Mouse (Mus musculus) embryonic facial prominence, embryonic 13.5 days (tissue): ENCODE results near the gene Slc22a21. TPM values are rescaled to one million over a fixed set of nuclear protein-coding genes. Genes with fewer than 3 reads are reported as not detected.

Source experiments
- ATAC-seq: fragments of 200-750 bp; cut with Nextera tagmentation; 2 replicates; pipeline ENCODE4 v1.8.0; 2017; ENCODE audit warnings: low read depth; ENCODE audit not compliant: insufficient number of reproducible peaks, insufficient read depth, low FRiP score, low TSS enrichment
- H3K27ac ChIP-seq: fragments of 300-500 bp; sonication (generic); 2 replicates; pipeline ENCODE4 v1.5.1; 2015; ENCODE audit warnings: moderate library complexity, mild to moderate bottlenecking, inconsistent platforms
- H3K27me3 ChIP-seq: fragments of 300-500 bp; sonication (generic); 2 replicates; pipeline ENCODE4 v1.6.1; 2015; ENCODE audit warnings: mild to moderate bottlenecking, inconsistent platforms
- H3K36me3 ChIP-seq: fragments of 300-500 bp; sonication (generic); 2 replicates; pipeline ENCODE4 v1.6.1; 2015; ENCODE audit warnings: mild to moderate bottlenecking, inconsistent platforms
- H3K4me1 ChIP-seq: fragments of 300-500 bp; sonication (generic); 2 replicates; pipeline ENCODE4 v1.6.1; 2015; ENCODE audit warnings: inconsistent platforms
- H3K4me2 ChIP-seq: fragments of 300-500 bp; sonication (generic); 2 replicates; pipeline ENCODE4 v1.6.1; 2015; ENCODE audit warnings: moderate library complexity, mild to moderate bottlenecking, inconsistent platforms
- H3K4me3 ChIP-seq: fragments of 300-500 bp; sonication (generic); 2 replicates; pipeline ENCODE4 v1.5.1; 2015; ENCODE audit warnings: mild to moderate bottlenecking, inconsistent platforms
- H3K9ac ChIP-seq: fragments of 300-500 bp; sonication (generic); 2 replicates; pipeline ENCODE4 v1.6.1; 2015; ENCODE audit warnings: mild to moderate bottlenecking, inconsistent platforms
- H3K9me3 ChIP-seq: fragments of 300-500 bp; sonication (generic); 2 replicates; pipeline ENCODE4 v1.6.1; 2016; ENCODE audit warnings: inconsistent platforms
- WGBS: fragments of 180-500 bp; shearing (Covaris S2); methylation state at CpG from one replicate; pipeline ENCODE4 v1.1.7; 2015; ENCODE audit warnings: mixed read lengths; 5-methylcytosine and 5-hydroxymethylcytosine counted together
- polyA plus RNA-seq: library from polyadenylated mRNA; unstranded; fragments of >200 nt; fragmentation: Nextera tagmentation; extraction: Ambion mirVana; gene quantifications from 2 replicates; pipeline ENCODE4 v1.2.1, GENCODE M21; 2015

Gene Slc22a21
- 4.4 and 5.3 TPM in 2 replicates for polyA plus RNA-seq

DNA sequence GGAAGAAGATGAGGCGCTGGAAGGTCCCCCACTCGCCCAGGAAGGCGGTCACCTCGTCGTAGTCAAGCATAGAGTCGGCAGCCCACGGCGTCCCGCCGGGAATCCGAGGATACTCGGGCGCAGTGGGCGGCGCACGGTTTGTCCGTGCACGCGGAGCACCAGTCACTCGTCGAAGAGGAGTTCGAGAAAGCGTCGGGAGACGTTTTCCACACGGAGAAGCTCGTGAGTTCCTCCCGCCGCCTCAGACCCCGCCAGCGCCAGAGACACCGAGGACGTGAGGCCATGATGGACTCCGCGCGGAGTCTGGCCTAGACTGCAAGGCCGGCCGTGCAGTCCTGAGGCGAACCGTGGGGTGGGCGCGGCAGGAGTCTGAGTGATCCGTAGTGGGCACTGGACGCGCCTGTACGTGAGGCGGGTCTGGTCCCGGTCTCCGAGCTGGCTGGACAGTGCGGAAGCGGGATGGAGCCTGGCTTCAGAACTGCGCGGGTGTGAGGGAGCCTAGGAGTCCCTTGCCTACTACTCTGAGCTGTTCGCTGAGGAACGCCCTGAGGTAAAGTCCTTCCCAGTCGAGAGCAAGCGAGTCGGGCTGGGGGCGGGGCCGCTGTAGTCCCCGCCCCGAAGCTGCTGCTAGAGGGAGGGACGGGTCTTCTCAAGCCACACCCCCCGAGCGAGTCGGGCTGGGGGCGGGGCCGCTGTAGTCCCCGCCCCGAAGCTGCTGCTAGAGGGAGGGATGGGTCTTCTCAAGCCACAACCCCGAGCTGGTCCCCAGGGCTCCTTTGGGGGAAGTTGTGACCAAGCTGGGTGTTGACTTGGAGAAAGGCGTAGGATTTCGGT lies at the start of gene Slc22a21:
TSS of gene Slc22a21 (minus strand) at position 545 of the 834 bp plus-strand sequence.
- 2% methylated on average over 73 of the region's 73 CpGs for WGBS
- peak; percentile 84 for ATAC-seq
- H3K27me3 ChIP-seq: peaks cover 17% of the 10 kb centered on the region; the same call in 1 of the 2 replicates

DNA sequence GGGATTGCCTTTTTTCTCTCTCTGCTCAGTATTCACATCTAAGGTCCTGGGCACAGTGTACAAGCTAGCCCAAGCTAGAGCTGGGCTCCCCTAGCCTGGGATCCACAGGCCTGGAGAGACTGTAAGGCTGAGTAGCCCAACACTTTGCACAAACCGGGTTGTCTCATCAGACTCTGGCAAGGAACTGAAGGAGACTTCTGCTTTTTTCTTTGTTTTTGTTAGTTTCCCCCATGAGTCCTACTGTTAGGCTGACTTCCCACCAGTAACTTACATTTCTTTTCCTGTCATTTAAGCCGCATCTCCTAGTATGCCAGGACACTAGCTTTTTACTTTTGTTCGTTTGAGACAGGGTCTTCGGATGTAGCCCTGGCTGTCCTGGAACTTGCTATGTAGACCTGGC lies 48.9 kb upstream of the Slc22a21 start:
- Histone ChIP-seq H3K4me3 (peak overlapping the region; percentile 59), H3K27ac (no peak overlapping the region), H3K9me3 (no peaks in the 10 kb centered on the region), H3K4me2 (peak overlapping the region; percentile 96), H3K36me3 (no peaks in the 10 kb centered on the region), H3K27me3 (peaks cover 14% of the 10 kb centered on the region), H3K9ac (no peak overlapping the region), H3K4me1 (peaks cover 15% of the 10 kb centered on the region)
- no peak for ATAC-seq
- 78% methylated on average over 4 of the region's 4 CpGs for WGBS

More for the DNA sequence above, at the start of gene Slc22a21:
- H3K36me3 ChIP-seq: no peaks in the 10 kb centered on the region
- peak within 1 kb of the TSS; percentile 76 for H3K9ac ChIP-seq
- no peak within 1 kb of the TSS for H3K27ac ChIP-seq
- H3K9me3 ChIP-seq: no peaks in the 10 kb centered on the region
- H3K4me1 ChIP-seq: peaks cover 5% of the 10 kb centered on the region
- peak within 1 kb of the TSS; percentile 53 for H3K4me3 ChIP-seq
- peak within 1 kb of the TSS; percentile 89 for H3K4me2 ChIP-seq

DNA sequence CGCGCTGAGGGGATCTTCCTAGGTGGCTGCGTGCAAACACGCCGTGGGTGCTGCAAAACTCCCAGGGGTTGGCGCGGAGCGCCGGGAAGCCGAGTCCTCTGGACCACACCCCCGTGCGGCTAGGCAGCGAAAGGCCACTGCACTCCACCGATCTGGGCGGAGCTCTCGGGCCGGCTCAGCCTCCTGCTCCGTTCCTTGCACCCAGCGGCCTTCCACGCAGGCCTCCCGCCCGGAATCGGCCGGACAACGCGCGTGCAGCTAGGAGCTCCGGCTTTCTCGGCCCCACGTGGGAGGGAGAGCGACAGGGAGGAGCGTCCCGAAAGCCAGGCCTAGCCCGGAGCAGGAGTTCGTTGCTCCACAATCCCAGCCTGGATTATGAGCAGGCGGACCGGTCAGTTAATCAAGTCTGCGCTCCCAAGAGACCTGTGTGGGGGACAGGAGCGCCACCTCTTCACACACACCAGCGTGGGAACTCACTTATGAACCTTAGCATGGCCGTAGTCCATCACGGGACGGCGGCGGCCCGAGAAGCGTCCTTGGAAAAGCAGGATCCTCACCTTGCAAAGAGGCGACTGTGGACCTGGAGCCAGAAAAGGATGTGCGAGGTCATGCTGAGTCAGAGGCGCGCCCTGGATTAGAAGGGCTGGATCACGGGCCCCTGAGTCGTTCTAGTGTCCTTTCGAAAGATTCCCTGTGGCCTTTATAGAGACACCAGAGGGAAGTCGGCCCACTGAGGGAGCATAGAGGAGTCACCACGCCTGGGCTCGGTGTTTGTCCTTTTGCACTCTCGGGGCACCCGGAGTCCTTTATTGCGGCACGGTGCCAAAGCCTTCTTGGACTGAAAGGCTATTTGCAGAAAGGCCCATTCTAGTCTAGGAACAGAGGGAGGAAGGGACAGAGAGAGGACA lies 48.2 kb upstream of the Slc22a21 start, which contains the start of gene Slc22a4:
TSS of gene Slc22a4 (minus strand) at position 47 of the 908 bp plus-strand sequence.
- peak; percentile 74; the same call in 1 of the 2 replicates for ATAC-seq
- Histone ChIP-seq H3K27me3 (peaks cover 14% of the 10 kb centered on the region), H3K4me2 (peak within 1 kb of the TSS; percentile 96), H3K4me1 (peaks cover 15% of the 10 kb centered on the region), H3K9ac (peak within 1 kb of the TSS; percentile 82), H3K36me3 (no peaks in the 10 kb centered on the region), H3K4me3 (peak within 1 kb of the TSS; percentile 59), H3K9me3 (no peaks in the 10 kb centered on the region), H3K27ac (no peak within 1 kb of the TSS)
- WGBS: 5% methylated on average over 61 of the region's 61 CpGs

DNA sequence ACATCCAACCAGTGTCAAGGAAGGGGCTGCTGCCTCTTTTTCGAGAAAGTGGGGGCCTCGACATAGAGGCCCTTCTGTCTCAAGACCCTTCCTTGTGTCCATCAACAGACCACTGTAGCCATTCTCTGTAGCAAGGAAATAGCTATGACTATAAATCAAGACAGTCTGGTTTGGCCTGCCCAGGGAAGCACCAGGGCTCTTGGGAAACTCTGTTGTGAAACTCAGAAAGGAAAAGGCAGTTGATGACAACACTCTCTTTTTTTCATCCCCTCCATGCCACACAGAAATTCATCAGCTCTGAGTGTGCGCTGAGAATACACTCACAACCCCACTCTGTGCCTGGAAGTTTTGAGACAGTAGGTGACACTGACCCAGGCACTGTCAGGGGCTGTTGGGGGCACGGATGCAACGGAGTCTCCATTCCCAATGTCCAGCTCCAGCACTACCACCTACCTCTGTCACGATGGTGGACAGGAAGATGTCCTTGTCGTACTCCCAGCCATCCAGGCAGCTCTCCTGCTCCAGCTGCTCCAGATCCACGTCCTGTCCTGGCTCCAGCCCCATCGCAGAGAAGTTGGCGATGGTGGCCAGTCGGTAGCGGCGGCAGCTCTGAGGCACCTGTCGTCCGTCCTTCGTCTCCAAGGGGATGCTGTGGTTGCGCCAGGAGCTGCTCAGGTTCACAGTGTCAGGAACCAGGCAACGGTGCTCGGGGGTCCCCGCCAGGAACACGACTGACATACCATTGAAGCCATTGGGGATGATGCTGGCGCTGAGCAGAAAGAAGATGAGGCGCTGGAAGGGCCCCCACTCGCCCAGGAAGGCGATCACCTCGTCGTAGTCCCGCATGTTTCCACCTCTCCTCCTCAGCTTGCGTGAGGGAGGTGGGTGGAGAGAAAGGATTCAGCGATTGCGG lies 47.3 kb upstream of the Slc22a21 start:
- WGBS: 16% methylated on average over 31 of the region's 31 CpGs
- no peak overlapping the region for H3K27ac ChIP-seq
- H3K4me3 ChIP-seq: peak overlapping the region; percentile 59
- ATAC-seq: no peak
- H3K9ac ChIP-seq: peak overlapping the region; percentile 82
- H3K9me3 ChIP-seq: no peaks in the 10 kb centered on the region
- H3K27me3 ChIP-seq: peaks cover 14% of the 10 kb centered on the region
- peaks cover 15% of the 10 kb centered on the region for H3K4me1 ChIP-seq
- H3K36me3 ChIP-seq: no peaks in the 10 kb centered on the region
- H3K4me2 ChIP-seq: peak overlapping the region; percentile 96

DNA sequence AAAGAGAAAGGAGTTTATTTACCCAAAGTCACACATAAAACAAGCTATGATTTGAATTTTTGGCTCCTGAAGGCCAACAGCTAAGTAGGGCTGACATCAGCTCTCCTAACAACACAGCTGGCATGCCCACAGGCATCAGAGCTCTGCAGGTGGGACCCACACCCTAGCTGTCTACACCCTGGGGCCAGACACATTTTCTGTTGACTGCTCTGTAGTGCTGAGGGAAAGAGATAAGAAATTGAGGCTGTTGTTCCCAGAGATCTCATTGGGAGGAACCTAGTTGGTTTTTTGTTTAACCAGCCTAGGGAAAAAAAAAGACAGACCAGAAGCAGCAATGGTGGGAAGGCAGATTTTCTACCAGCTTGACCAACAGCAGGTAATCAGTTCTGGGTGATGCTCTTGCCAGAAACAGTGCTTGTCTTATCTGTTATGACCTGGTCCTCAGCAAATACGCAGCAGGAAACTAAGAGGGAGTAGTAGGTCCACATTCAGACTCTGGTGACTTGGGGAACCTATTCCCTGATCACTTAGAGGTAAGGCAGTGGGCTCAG lies 46.4 kb upstream of the Slc22a21 start:
- Histone ChIP-seq H3K4me1 (peaks cover 15% of the 10 kb centered on the region), H3K27me3 (peaks cover 14% of the 10 kb centered on the region), H3K27ac (no peak overlapping the region), H3K9ac (no peak overlapping the region), H3K4me2 (no peak overlapping the region; the same call in 1 of the 2 replicates), H3K9me3 (no peaks in the 10 kb centered on the region), H3K36me3 (no peaks in the 10 kb centered on the region), H3K4me3 (peak overlapping the region; percentile 59; the same call in 1 of the 2 replicates)
- 74% methylated on average over 1 of the region's 1 CpGs for WGBS
- ATAC-seq: no peak

DNA sequence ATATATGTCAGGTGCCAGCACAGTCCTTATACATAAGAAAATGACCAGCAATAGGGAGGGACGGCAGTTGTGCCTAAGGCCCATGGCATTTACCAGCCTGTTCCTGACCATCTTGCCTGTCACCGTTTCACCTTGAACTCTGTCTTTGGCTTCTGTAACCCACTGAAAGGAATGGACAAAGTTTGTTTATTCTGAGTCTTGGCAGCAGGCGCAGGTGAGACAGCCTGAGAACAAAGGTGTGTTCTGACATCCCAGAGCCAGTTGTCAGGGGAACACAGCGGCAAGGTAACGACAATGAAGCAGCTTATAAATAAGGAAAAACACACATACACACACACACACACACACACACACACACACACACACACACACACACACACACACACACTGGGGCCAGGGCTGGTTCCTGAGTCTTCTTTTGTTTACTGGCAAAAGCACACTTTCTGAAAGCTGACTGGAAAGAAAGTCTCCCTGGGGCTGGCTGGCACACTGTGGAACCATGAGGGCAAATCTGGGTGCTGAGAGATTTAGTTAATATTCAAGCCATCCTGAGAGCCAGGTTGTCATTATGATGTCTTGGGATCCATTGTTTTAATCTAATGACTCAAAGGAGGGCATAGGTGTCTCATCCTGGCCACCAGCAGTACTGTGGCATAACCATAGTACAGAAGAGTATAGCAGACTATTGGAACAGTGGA lies 41.4 kb upstream of the Slc22a21 start:
- Histone ChIP-seq H3K27ac (no peak overlapping the region), H3K36me3 (no peaks in the 10 kb centered on the region), H3K4me1 (no peaks in the 10 kb centered on the region), H3K9ac (no peak overlapping the region), H3K4me2 (no peak overlapping the region), H3K27me3 (peaks cover 2% of the 10 kb centered on the region; the same call in 1 of the 2 replicates), H3K9me3 (no peaks in the 10 kb centered on the region), H3K4me3 (no peak overlapping the region)
- no peak for ATAC-seq
- WGBS: 83% methylated on average over 5 of the region's 5 CpGs

DNA sequence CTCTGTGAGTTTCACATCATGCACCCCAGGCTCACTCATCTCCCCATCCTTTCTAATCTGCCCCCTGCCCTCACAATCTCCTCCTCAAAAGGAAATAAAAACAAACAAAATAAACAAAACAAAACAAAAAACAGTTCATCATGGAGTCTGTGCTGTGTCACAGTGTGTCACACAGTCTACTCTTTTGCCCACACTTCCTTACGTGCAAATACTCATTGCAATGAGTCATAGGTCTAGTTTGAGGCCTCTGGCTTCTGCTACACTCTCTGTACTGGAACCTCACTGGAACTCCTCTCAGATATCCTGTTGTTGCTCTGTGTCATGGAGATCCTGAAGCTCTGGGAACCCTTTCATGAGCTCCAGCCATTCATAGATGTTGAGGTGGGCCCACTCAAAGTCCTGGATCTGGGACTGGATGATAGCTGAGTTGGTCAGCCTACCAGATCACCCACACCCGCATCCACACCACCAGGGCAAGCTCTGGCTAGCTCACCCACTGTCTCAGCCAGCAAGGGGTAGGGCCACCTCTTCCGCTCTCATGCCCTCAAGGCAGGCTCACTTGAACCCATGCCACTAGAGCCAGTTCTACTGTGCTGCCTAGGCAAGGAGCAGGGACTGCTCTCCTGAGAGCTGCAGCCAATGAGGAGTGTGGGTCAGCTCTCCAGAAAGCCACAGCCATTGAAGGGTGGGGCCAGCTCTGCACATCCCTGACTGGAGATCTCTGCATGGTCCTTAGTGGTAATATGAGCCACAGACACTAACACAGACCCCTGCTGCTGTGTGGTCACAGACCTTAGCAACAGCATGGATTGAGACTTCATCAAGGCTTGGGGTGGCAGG lies 39.0 kb upstream of the Slc22a21 start:
- H3K4me2 ChIP-seq: no peak overlapping the region
- no peaks in the 10 kb centered on the region for H3K9me3 ChIP-seq
- no peak overlapping the region for H3K4me3 ChIP-seq
- H3K4me1 ChIP-seq: no peaks in the 10 kb centered on the region
- WGBS: 79% methylated on average over 3 of the region's 3 CpGs
- H3K27ac ChIP-seq: no peak overlapping the region
- no peaks in the 10 kb centered on the region for H3K36me3 ChIP-seq
- no peaks in the 10 kb centered on the region for H3K27me3 ChIP-seq
- H3K9ac ChIP-seq: no peak overlapping the region
- ATAC-seq: no peak

DNA sequence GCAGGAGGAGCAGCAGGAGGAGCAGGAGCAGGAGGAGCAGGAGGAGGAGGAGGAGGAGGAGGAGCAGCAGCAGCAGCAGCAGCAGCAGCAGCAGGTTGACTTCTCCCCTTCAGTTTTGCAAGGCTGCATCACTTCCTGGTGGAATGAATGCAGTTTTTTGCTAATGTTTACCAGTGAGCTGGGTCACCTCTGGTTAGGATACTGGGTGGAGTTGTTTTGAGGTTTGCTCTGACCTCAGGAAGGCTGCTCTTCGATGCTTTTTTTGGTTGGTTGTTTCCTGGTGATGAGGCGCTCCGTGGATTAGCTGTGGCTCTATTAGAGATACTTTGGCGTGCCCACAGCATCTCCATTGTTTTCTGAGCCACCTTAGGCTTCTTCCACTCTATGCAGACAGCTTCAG lies 37.5 kb upstream of the Slc22a21 start:
- no peak for ATAC-seq
- no peaks in the 10 kb centered on the region for H3K36me3 ChIP-seq
- H3K9me3 ChIP-seq: no peaks in the 10 kb centered on the region
- H3K4me3 ChIP-seq: no peak overlapping the region
- WGBS: 72% methylated on average over 4 of the region's 4 CpGs
- no peak overlapping the region for H3K4me2 ChIP-seq
- no peaks in the 10 kb centered on the region for H3K27me3 ChIP-seq
- no peaks in the 10 kb centered on the region for H3K4me1 ChIP-seq
- H3K9ac ChIP-seq: no peak overlapping the region
- no peak overlapping the region for H3K27ac ChIP-seq

DNA sequence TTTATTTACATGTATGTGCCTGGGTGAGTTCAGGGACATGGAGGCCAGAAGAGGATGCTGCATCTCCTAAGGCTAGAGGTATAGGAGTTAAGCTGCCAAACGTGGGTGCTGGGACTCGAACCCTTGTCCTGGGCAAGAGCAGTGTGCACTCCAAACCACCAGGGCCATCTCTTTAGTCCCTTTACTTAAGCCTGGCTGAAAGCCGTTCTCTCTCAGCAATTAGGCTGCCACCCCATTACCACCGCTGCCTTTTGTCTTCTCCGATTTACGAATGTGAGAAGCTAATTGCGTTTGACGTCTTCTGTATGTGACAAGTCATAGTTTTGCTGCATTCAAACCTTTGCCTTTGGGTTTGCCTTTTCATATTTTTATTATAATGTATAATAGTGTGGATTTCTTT lies 35.9 kb upstream of the Slc22a21 start:
- Histone ChIP-seq H3K36me3 (no peaks in the 10 kb centered on the region), H3K9me3 (no peaks in the 10 kb centered on the region), H3K4me2 (no peak overlapping the region), H3K4me1 (no peaks in the 10 kb centered on the region), H3K4me3 (no peak overlapping the region), H3K27ac (no peak overlapping the region), H3K9ac (no peak overlapping the region), H3K27me3 (no peaks in the 10 kb centered on the region)
- 65% methylated on average over 8 of the region's 8 CpGs for WGBS
- ATAC-seq: no peak
